ENCODE assay signal across 29 mouse cellular contexts in the genomic region with DNA sequence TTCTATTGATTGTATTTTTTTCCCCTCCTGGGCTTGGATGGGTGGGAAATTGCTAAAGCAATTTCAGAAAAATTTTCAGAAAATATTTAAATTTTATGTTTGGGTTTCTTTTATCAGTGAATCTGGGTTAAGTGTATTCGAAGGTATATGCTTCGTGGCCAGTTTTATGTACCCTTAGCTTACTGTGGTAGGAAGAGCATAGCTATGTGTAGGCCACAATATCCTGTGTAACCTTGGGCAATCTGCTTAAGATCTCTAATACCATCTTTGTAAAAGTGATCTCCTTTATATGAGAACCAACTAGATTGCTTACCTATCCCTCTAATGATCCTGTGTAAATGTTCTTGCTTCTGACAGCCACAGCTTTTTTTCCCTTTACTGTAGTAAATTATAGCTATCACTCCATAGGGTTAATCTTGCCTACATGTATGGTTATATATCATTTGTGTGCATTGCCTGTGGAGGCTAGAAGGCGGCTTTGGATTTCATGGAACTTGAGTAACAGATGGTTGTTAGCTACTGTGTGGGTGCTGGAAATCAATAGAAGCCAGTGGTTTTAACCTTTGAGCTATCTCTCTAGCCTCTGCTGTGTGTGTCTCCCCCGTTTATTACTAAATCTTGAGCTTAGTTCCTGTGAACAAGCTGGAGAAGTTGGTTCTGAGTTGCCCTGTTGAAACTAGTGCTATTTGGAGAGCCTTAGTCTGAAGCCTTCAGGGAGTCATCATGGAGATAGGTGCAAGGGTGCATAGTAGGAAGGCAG. TPM values are rescaled to one million over a fixed set of nuclear protein-coding genes. Genes with fewer than 3 reads are reported as not detected.
DNase-seq lines count a peak whose midpoint lies in the region; ATAC-seq and TF ChIP-seq lines count a peak whose summit lies in the region.
"Had no signal": no experiment of that assay in that cellular context is flagged by ENCODE, and none has a peak within 500 bp of the region (broad histone marks: within the 10 kb centered on the region; RNA-seq: fewer than 3 reads in every experiment).

No protein-coding gene starts in this region.

- intact Hi-C loops in heart, postnatal 10 days (cut with DNase I): no loop called here

- peaks cover 35% of the 10 kb centered on the region for H3K36me3 ChIP-seq in heart, embryonic 12.5 days
- H3K36me3 ChIP-seq in liver, embryonic 15.5 days (replicated peaks): peaks cover 84% of the 10 kb centered on the region
- peaks cover 90% of the 10 kb centered on the region for H3K36me3 ChIP-seq in liver, embryonic 12.5 days
- peaks cover 15% of the 10 kb centered on the region for H3K36me3 ChIP-seq in myocyte (ENCODE audit: control insufficient read depth, insufficient read depth)

- H3K4me2 ChIP-seq in heart, embryonic 12.5 days: no peak overlapping the region
- peak overlapping the region; percentile 11; the same call in 1 of the 2 replicates for H3K4me2 ChIP-seq in liver, embryonic 15.5 days
- H3K4me2 ChIP-seq in liver, embryonic 12.5 days: no peak overlapping the region
- peak overlapping the region; percentile 56 for H3K4me2 ChIP-seq in myocyte (ENCODE audit: low read depth)
- H3K4me2 ChIP-seq: heart, embryonic 15.5 days; hindbrain, embryonic 12.5 days; lung, embryonic 15.5 days; midbrain, embryonic 12.5 days; neural tube, embryonic 13.5 days had no signal

- no peak for ATAC-seq in heart, embryonic 12.5 days (ENCODE audit: insufficient number of reproducible peaks, low FRiP score)
- ATAC-seq in liver, embryonic 15.5 days (ENCODE audit: insufficient read depth): no peak
- no peak for ATAC-seq in liver, embryonic 12.5 days
- ATAC-seq in activated CD4-positive, CD25-positive, alpha-beta regulatory T cell, adult 4 months: peak; percentile 56
- ATAC-seq: forebrain, embryonic 14.5 days; hindbrain, postnatal 0 days; Patski had no signal

- no peak overlapping the region for H3K4me3 ChIP-seq in heart, embryonic 12.5 days
- no peak overlapping the region for H3K4me3 ChIP-seq in liver, embryonic 15.5 days (replicated peaks)
- H3K4me3 ChIP-seq in liver, embryonic 12.5 days: no peak overlapping the region
- no peak overlapping the region for H3K4me3 ChIP-seq in myocyte
- H3K4me3 ChIP-seq: heart, embryonic 15.5 days; hindbrain, embryonic 12.5 days; lung, embryonic 15.5 days; midbrain, embryonic 12.5 days; neural tube, embryonic 13.5 days had no signal

- no peaks in the 10 kb centered on the region for H3K27me3 ChIP-seq in heart, embryonic 12.5 days (replicated peaks)
- no peaks in the 10 kb centered on the region for H3K27me3 ChIP-seq in liver, embryonic 15.5 days
- H3K27me3 ChIP-seq in liver, embryonic 12.5 days (replicated peaks): no peaks in the 10 kb centered on the region
- no peaks in the 10 kb centered on the region for H3K27me3 ChIP-seq in myocyte (ENCODE audit: control insufficient read depth, insufficient read depth, insufficient read length)
- H3K27me3 ChIP-seq: heart, embryonic 15.5 days; hindbrain, embryonic 12.5 days; lung, embryonic 15.5 days; midbrain, embryonic 12.5 days; neural tube, embryonic 13.5 days; Patski had no signal

- H3K9me3 ChIP-seq in heart, embryonic 12.5 days (replicated peaks): no peaks in the 10 kb centered on the region
- H3K9me3 ChIP-seq in liver, embryonic 15.5 days (replicated peaks): no peaks in the 10 kb centered on the region
- H3K9me3 ChIP-seq in liver, embryonic 12.5 days (replicated peaks): no peaks in the 10 kb centered on the region
- H3K9me3 ChIP-seq: heart, embryonic 15.5 days; hindbrain, embryonic 12.5 days; lung, embryonic 15.5 days; midbrain, embryonic 12.5 days; neural tube, embryonic 13.5 days had no signal

- no peak overlapping the region for H3K27ac ChIP-seq in heart, embryonic 12.5 days (ENCODE audit: poor library complexity, severe bottlenecking)
- peak overlapping the region; percentile 25; the same call in 1 of the 2 replicates for H3K27ac ChIP-seq in liver, embryonic 15.5 days (replicated peaks)
- H3K27ac ChIP-seq in liver, embryonic 12.5 days: no peak overlapping the region
- H3K27ac ChIP-seq: heart, embryonic 15.5 days; hindbrain, embryonic 12.5 days; hindbrain, postnatal 0 days; lung, embryonic 15.5 days; midbrain, embryonic 12.5 days; neural tube, embryonic 13.5 days; stomach, postnatal 0 days had no signal

- no peak for TF ChIP-seq POLR2A in myocyte (IDR thresholded peaks at IDR 0.05; ENCODE audit: insufficient read length, low read depth)

- WGBS in heart, embryonic 12.5 days: 87% methylated on average over 4 of the region's 4 CpGs
- WGBS in liver, embryonic 15.5 days (ENCODE audit: insufficient replicate concordance): 71% methylated on average over 4 of the region's 4 CpGs
- 71% methylated on average over 4 of the region's 4 CpGs for WGBS in liver, embryonic 12.5 days (ENCODE audit: insufficient replicate concordance)

- peak; percentile 55 for DNase-seq in heart, adult 11 months
- DNase-seq in B cell, adult 2 months: no peak
- DNase-seq in heart, postnatal 10 days: no peak
- DNase-seq: adrenal gland, postnatal 14 days; cerebellum, adult 18-20 months; cerebellum, postnatal 10 days; heart, postnatal 36 days; kidney, adult 11 months; kidney, postnatal 36 days; layer of hippocampus, postnatal 36 days; left cerebral cortex, postnatal 4 days; lung, postnatal 36 days; right cerebral cortex, postnatal 4 days; thymus, adult 18-20 months; thymus, postnatal 25 days had no signal

- no peak overlapping the region for H3K9ac ChIP-seq in heart, embryonic 12.5 days
- H3K9ac ChIP-seq in liver, embryonic 15.5 days: no peak overlapping the region
- H3K9ac ChIP-seq in liver, embryonic 12.5 days: no peak overlapping the region
- H3K9ac ChIP-seq: heart, embryonic 15.5 days; hindbrain, embryonic 12.5 days; lung, embryonic 15.5 days; midbrain, embryonic 12.5 days; neural tube, embryonic 13.5 days had no signal

- H3K79me2 ChIP-seq in myocyte (ENCODE audit: control insufficient read depth, insufficient read depth): peaks cover 94% of the 10 kb centered on the region

- H3ac ChIP-seq in myocyte (ENCODE audit: control insufficient read depth, insufficient read length): no peak overlapping the region

- peaks cover 14% of the 10 kb centered on the region for H3K4me1 ChIP-seq in heart, embryonic 12.5 days (replicated peaks)
- H3K4me1 ChIP-seq in liver, embryonic 15.5 days (replicated peaks): peaks cover 22% of the 10 kb centered on the region
- H3K4me1 ChIP-seq in liver, embryonic 12.5 days: peaks cover 35% of the 10 kb centered on the region; the same call in 1 of the 2 replicates

TF ChIP-seq in myocyte, 11 proteins besides CTCF, POLR2A, EP300 and RAD21:
- no peak for TF ChIP-seq SRF (IDR thresholded peaks at IDR 0.05; ENCODE audit: control insufficient read depth, insufficient read length, low read depth)
- no peak for TF ChIP-seq TCF12 (IDR thresholded peaks at IDR 0.05; ENCODE audit: insufficient read depth, poor library complexity, severe bottlenecking)
- TF ChIP-seq POLR2AphosphoS2 (IDR thresholded peaks at IDR 0.05; ENCODE audit: insufficient read length, low read depth): no peak

RNA-seq across cellular contexts. Expression of a gene that starts 18.6 kb away (rescaled TPM):
- 24.1 and 25.9 TPM in 2 replicates for polyA plus RNA-seq in heart, embryonic 12.5 days (2016; fragmentation: Nextera tagmentation; extraction: Ambion mirVana)
- 12.7 and 14.1 TPM in 2 replicates for polyA plus RNA-seq in liver, embryonic 15.5 days (2015; fragmentation: Nextera tagmentation; extraction: Ambion mirVana)
- 23.2 and 23.9 TPM in 2 replicates for polyA plus RNA-seq in liver, embryonic 12.5 days (2016; fragmentation: Nextera tagmentation; extraction: Ambion mirVana)
- 10 to 100 TPM; 17.5 to 21.1 TPM for polyA plus RNA-seq in activated CD4-positive, CD25-positive, alpha-beta regulatory T cell, adult 4 months (2017; shearing (Covaris generic))
- 27.5 TPM for polyA plus RNA-seq in myocyte (2012; fragmentation: generic; extraction: Trizol)
- total RNA-seq in heart, postnatal 10 days (2021): 100 to 1,000 TPM; 118 TPM

RNA-seq across cellular contexts. Expression of a gene that starts 56.4 kb away (rescaled TPM):
- 17.1 and 21.1 TPM in 2 replicates for polyA plus RNA-seq in heart, embryonic 12.5 days (2016; fragmentation: Nextera tagmentation; extraction: Ambion mirVana)
- 24.4 and 29.4 TPM in 2 replicates for polyA plus RNA-seq in liver, embryonic 15.5 days (2015; fragmentation: Nextera tagmentation; extraction: Ambion mirVana)
- 32.9 and 33.5 TPM in 2 replicates for polyA plus RNA-seq in liver, embryonic 12.5 days (2016; fragmentation: Nextera tagmentation; extraction: Ambion mirVana)
- polyA plus RNA-seq in activated CD4-positive, CD25-positive, alpha-beta regulatory T cell, adult 4 months (2017; shearing (Covaris generic)): 10 to 100 TPM; 35.0 to 48.0 TPM
- polyA plus RNA-seq in myocyte (2012; fragmentation: generic; extraction: Trizol): 24.0 TPM
- total RNA-seq in heart, postnatal 10 days (2021): 10 to 100 TPM; 73.7 to 79.0 TPM

Comparison
In these comparisons a context has a peak if more than half of its experiments do, and no peak if none do; other contexts are left out.
1. H3K4me2 ChIP-seq: peak in liver, embryonic 15.5 days (single experiment) and myocyte (single experiment); none in heart, embryonic 12.5 days (single experiment) and liver, embryonic 12.5 days (single experiment).